Mouse (Mus musculus) left cerebral cortex, postnatal 14 days (tissue): ENCODE measurements around the gene Rtraf. TPM values are rescaled to one million over a fixed set of nuclear protein-coding genes. Genes with fewer than 3 reads are reported as not detected.
A peak's percentile ranks its signal among the peaks of the same experiment; 100 is the strongest.

Source experiments
- DNase-seq, 2 experiments: peaks; one replicate each; pipeline ENCODE4 v3.0.0; 2021 to 2022; ENCODE audit warnings: low spot score in 2 of 2, mixed read lengths in 1 of 2
- intact Hi-C: fragments of 180-260 bp; cut with DNase I; formaldehyde crosslinking; loops from one replicate; pipeline ENCODE4 v1.15.1; 2025
- total RNA-seq, 2 experiments: library from RNA; stranded (reverse); gene quantifications; 2 replicates each; pipeline ENCODE4 v1.2.3; 2021

The Rtraf gene
- total RNA-seq, 2 experiments from 2014 or later: 44.7 to 46.0 TPM

GRCm38 (mm10) chr14:19803623-19804022 lies 20.0 kb downstream of the Rtraf start:
- DNase-seq: no peak
- intact Hi-C loops: no loop called here

DNA sequence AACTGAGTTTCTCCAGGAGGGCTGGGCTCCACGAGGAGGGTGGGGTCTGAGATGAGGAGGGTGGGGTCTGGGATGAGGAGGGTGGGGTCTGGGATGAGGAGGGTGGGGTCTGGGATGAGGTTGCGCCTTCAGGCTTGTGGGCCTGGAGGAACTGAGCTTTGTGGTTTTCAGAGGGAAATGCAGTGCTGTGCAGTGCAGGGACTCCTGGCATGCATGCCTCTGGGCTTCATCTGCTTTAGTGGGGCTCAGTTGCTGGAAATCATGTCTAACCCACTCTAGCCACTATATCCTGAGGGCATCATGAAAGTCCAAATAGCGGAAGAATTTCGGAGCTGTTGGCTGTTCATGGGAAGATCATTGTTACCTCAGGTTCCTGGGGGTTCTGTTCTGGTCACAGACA lies 20.4 kb downstream of the Rtraf start:
- DNase-seq: no peak
- intact Hi-C loops: no loop called here

- intact Hi-C loops: no loop called here
- no peak for DNase-seq
These were observed 22.0 kb downstream of the Rtraf start for GRCm38 (mm10) chr14:19801474-19802215.

GRCm38 (mm10) chr14:19800485-19800884 lies 23.1 kb downstream of the Rtraf start:
- intact Hi-C loops: no loop called here
- no peak for DNase-seq

DNA sequence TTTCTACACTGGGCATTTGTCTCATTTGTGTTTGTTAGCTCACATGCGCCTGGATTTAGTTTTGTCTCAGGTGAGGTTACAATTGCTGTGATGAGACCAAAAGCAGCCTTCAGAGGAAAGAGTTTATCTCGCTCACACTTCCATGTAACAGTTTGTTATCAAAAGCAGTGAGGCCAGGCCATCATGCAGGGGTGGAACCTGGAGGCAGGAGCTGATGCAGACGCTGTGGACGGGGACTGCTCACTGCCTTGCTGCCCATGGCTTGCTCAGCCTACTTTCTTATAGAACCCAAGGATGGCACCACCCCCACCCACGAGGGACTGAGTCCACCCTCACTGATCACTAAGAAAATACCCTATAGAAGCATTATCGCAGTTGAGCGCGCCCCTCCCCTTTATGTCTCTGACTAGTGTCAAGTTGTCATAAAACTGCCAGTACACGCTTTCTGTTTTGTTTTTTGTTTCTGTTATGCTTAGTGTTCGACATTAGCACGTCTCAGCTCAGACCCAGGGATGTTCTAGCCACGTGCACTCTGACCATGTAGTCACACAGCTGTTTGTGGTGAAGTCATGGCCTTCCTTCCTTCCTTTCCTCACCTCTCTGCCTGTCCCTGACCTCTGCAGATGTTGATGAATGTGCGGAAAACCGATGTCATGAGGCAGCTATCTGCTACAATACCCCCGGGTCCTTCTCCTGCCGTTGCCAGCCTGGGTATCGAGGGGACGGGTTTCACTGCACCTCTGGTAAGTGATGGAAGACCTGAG lies 26.9 kb downstream of the Rtraf start:
- DNase-seq: no peak
- intact Hi-C loops: no loop called here

DNA sequence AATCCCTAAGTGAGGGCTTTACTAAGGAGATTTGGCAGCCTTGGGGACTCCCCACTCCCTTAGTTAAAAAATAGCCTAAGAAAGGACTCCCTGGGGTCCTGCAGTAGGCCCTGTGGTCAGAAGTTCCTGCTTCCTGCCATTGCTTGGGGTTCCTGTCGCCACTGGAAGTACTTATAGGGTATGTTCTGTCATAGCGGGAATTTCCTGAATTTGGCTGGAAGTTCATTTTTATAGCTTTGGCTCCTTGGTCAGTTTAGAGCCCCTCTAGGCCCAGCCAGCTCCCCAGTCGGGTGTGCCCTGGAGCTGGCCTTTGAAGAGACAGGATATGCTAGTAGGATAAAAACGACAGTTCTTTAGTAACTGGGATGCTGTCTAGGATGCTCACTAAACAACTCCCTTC lies 28.7 kb downstream of the Rtraf start:
- no peak for DNase-seq
- intact Hi-C loops: no loop called here

GRCm38 (mm10) chr14:19788443-19788842 lies 35.2 kb downstream of the Rtraf start:
- intact Hi-C loops: no loop called here
- DNase-seq: no peak

DNA sequence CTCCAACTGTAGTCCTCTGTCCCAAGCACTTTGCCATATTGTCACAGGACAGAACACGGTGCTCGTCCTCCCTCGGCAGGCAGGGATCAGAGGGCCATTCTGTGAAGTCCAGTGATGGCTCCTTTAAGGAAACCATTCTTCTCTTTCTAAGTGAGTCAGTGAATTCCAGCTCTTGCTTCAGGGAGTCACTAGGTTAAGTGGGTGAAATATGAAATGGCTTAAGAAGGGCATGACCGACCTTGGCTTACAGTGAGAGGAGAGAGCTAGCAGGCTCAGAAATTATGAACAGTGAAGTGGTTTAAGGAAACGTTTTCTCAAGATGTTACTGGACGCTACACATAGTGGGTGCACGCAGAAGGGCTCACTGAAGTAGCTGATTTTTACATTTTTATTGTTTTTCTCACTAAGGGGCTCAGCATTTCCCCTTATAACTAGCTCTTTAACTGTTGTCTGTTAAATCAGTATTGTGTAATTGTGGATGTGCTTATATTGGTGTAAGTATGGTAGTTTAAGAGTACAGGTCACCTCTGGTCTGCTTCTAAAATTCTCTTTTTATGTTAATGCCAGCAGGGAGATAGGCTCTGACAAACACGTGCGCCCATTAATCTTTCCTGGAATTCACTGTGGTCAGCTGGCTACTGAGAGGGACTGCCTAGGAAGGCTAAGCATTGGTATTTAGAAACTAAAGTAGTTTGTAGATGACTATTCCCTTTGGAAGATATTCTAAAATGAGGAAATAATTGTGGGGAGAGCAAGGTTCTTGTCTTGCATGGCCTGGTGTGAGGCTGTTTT lies 37.6 kb downstream of the Rtraf start:
- intact Hi-C loops: no loop called here

GRCm38 (mm10) chr14:19777945-19778344 lies 45.7 kb downstream of the Rtraf start:
- no peak for DNase-seq
- intact Hi-C loops: loop anchor here (2.0 to 5.0 kb wide), 2 partner anchors 36 to 69 kb away; no protein-coding TSS in a partner anchor

More for the DNA sequence above, 37.6 kb downstream of the Rtraf start:
- DNase-seq: no peak

DNA sequence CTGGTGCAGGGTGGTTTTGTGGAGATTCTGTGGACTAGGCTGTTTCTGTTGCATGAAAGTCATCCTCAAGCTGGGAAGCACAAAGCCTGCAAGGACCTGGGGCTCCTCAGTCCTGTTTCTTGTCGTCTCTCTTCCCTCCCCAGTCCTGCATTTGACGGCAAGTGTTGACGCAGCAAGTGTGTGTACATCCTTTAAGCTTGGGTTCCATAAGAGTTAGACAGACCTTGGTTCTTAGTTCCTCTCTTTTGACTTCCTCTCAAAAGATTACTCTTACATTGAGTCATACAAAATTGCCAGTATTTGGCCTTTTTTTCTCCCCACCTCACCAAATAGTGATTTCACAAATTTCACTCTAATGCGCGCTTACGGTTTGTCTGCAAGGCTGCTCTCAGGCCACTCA lies 46.3 kb downstream of the Rtraf start:
- intact Hi-C loops: loop anchor here (2.0 to 5.0 kb wide), 2 partner anchors 35 to 69 kb away; no protein-coding TSS in a partner anchor
- DNase-seq: no peak

DNA sequence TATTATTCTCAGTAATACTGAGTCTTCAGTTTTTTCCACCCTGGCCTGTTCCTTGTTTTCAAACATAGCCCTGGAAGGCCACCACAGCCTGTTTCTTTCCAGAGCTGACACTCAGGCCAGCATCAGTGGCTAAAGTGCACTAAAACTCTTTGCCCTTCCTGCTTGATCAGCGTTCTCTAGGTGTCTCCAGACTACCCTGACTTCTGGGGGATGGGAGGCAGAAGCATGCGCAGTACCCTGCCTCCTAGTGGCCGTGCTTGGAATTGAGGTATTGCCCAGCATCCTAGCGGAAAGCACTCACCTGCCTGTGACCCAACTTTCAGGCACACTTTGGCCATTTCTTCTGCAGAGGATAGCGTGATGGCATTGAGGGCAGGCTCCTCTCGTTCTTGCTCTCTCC lies 46.7 kb downstream of the Rtraf start:
- intact Hi-C loops: loop anchor here (2.0 to 5.0 kb wide), 2 partner anchors 35 to 68 kb away; no protein-coding TSS in a partner anchor
- DNase-seq: peak in 1 of 2 experiments; percentile 42

DNA sequence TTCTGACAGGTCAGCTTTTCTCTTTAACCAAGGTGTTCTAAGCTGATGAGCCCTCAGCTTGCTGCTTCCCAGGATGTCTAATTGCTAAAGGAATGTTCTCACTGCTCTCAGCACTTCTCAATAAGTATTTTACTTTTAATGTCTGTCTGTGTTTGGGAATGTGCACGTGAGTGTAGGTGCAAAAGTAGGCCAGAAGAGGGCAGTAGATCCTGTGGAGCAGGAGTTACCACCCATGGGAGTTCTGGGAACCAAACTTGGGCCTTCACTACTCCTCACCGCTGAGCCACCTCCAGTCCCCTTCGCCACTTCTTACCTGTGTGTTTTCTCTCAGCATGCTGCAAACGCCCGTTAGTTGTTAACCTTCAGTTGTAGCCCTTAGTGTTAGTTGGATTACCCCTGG lies 47.4 kb downstream of the Rtraf start:
- intact Hi-C loops: loop anchor here (2.0 to 5.0 kb wide), 2 partner anchors 34 to 67 kb away; no protein-coding TSS in a partner anchor
- no peak for DNase-seq

- intact Hi-C loops: loop anchor here (5.0 kb wide), 1 partner anchor 33 kb away; no protein-coding TSS in a partner anchor
- no peak for DNase-seq
These were observed 48.1 kb downstream of the Rtraf start for GRCm38 (mm10) chr14:19775491-19775890.

DNA sequence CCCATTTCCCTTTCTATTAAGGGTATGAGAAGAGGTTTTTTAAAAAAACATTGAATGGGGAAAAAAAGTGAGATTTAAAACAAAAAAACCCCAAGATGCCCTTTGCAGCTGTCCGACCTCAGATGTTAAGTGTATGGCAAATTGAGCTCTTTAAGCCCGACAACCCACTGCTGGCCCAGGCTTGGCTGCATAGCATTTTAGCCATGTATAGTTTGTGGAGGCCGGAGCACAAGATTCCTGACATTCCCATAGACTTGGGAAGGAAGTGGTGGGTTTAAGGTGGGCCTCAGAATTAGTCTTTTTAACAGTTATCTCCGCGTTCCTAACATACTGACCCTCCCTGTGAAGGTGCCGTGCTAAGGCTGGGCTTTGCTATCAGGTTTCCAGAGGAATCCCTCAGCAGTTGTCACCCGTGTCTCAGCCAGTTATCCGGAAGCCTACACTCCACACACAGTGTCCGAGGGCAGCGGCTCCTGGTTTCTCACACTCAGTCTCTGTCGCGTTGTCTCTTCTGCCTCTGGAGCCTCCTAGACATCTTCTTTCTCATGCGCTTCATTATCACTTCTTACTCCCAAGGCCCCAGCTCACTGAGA lies 49.5 kb downstream of the Rtraf start:
- intact Hi-C loops: no loop called here
- no peak for DNase-seq

DNA sequence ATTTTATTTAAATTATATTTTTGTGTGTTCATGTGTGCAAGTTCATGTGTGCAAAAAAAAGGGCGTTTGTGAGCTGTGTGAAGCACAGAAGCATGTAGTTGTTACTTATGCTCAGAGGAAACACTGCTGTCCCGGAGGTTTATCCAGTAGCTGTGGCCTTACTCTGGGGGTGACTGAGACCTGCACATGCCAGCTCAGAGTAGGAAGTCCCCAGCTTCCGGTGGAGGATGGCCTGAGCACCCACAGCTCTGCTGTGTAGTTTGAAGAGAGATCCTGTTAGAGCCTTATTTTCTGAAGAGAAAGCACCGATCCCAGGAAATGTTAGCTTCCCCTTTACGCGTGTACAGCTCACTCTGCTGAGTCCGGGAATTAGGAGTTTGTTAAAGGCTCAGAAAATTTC lies 52.5 kb downstream of the Rtraf start:
- intact Hi-C loops: no loop called here
- DNase-seq: no peak

DNA sequence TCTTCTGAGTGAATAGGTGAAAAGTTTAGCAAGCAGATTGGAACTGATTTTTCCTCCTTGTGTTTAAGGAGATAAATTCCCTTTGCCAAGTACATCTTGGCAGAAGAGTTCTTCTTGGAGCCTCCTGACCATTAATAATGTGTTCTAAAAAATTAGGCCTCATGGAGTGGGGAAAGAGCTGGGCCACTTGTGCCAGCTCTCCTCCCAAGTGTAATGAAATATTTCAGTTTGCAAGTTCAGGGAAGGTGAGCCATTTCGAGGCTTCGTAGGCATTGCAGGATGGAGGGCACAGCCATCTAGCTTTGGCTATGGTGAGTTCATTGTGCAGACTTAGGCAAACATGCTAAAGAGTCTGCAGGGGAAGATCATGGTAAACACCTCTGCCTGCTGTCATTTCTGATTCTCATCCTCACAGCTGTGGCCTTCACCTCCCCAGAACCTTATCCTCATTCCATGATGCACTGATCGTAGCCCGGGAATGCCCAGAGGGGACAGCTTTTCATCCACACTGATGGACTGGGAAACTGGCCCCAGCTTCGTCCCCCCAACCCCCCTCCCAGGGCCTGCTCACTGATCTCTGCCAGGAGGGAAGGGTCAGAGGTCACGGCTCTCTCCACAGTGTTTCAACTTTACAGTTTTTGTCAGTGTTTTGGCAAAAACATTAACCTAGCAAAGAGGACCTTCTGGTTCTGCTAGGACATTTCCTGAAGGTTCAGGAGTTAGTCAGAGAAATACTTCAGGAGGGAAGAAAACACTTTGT lies 54.0 kb downstream of the Rtraf start:
- intact Hi-C loops: no loop called here
- DNase-seq: no peak

DNA sequence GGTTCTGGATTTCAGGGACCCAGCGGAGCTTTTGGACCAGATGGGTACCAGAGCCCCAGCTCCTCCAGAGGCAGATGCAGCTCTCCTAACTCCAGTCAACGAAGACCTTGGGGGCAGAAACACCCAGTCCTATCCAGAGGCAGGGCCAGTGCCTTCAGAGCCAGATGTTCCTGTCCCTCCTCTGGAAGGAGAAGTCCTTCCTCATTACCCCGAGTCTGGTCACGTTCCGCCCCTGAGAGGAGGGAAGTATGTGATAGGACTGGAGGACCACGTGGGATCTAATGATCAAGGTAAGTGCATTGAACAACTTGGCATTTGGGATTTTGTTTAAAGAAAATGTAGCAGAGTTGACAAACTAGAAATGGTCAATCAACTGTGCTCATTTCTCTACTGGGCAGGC lies 55.0 kb downstream of the Rtraf start:
- intact Hi-C loops: no loop called here
- DNase-seq: no peak

DNA sequence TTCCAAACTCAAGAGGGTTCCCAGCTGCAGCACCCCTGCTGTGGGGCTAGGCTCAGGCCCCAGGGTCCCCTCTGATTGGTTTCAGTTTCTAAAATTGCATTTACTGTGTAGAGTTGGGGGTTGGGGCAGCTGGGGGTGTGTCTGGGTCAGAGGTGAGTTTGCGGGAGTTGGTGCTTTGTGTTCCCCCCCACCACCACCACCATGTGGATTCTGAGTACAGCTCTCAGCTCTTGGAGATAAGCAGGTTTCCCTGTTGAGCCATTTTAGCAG lies 57.3 kb downstream of the Rtraf start:
- intact Hi-C loops: no loop called here
- no peak for DNase-seq
